Mouse (Mus musculus) liver, embryonic 14 days (tissue): ENCODE results near the gene Mrap. TPM values are rescaled to one million over a fixed set of nuclear protein-coding genes. Genes with fewer than 3 reads are reported as not detected.

Experiments
- polyA plus RNA-seq: library from polyadenylated mRNA; depleted of rRNA; stranded (reverse); fragments of >200 nt; gene quantifications from 2 replicates; pipeline ENCODE4 v1.2.3, GENCODE M21; 2012; rRNA removed

Gene Mrap
- polyA plus RNA-seq, result 38.3 and 46.1 TPM in 2 replicates

GRCm38 (mm10) chr16:90738092-90738956 is at the start of gene Mrap:
TSS of gene Mrap (plus strand) at chr16:90738207.

GRCm38 (mm10) chr16:90727233-90728115 is 10.5 kb upstream of the Mrap start, which contains the start of gene Mis18a:
TSS of gene Mis18a (minus strand) at chr16:90727404.

Other genes with a start within 250 kb of the Mrap start
- gene Mis18a, start 10.8 kb upstream of the Mrap start, polyA plus RNA-seq, result 29.0 and 36.3 TPM in 2 replicates
- 2.5 and 3.5 TPM in 2 replicates for gene Urb1, start 72.2 kb downstream of the Mrap start, polyA plus RNA-seq
- gene Eva1c, start 88.5 kb downstream of the Mrap start, polyA plus RNA-seq, result 0.18 TPM in 2 replicates
- gene Cfap298, start 196.9 kb downstream of the Mrap start, polyA plus RNA-seq, result 12.5 and 13.5 TPM in 2 replicates